Mouse (Mus musculus) 416B (cell line): Measurements from ENCODE around the gene Rgs13.
A peak's percentile ranks its signal among the peaks of the same experiment; 100 is the strongest.

Source experiments
- DNase-seq: peaks from one replicate; pipeline ENCODE4 v3.0.0; 2011; ENCODE audit warnings: low read depth

Gene Rgs13

GRCm38 (mm10) chr1:144177166-144177565, at the start of gene Rgs13:
Rgs13 (minus strand) TSS chr1:144177372.
- no peak for DNase-seq

- DNase-seq: peak; percentile 56
Observed at GRCm38 (mm10) chr1:144215230-144215629, 38.1 kb upstream of the Rgs13 start.

DNA sequence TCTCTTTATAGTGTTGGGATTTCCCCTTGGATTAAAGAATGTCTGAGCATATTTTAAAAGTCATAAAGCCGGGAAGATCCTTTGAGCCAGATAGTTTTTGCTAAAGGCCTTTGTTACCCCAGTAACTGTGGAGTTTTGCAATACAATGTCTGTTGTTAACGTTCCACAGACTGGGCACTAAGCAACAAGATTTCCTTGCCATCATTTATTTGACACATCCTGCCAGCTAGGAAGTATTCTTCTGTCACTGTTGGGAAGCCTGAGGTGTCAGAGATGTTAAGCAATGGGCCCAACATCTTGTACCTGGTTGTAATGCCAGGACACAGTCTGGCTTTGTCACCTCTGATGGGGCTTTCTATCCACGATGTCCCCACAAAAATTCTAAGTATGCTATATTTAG, 33.7 kb upstream of the Rgs13 start:
- DNase-seq: no peak

GRCm38 (mm10) chr1:144206281-144207061, 29.3 kb upstream of the Rgs13 start:
- DNase-seq: peak; percentile 60

DNA sequence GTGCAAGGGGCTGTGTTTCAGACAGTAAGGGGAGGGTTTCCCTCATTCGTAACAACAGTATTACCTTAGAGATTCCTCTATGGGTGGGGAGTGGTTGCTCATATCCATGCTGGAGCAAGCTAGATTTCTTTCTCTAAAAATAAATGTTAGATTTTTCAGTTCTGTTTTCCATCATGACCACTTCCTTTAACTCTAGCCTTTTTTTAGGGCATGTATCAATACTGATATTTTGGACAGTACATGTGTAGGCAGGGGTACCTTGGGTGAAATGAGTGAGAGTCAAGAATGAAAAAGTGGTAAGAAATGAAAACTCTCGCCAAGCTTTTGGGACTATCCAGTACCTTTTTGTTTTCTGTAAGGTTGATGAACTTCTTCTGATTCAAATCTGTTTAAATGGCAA, 27.6 kb upstream of the Rgs13 start:
- no peak for DNase-seq

- peak; percentile 89 for DNase-seq
Observed at GRCm38 (mm10) chr1:144202939-144203338, 25.8 kb upstream of the Rgs13 start.

GRCm38 (mm10) chr1:144200496-144200895, 23.3 kb upstream of the Rgs13 start:
- peak; percentile 94 for DNase-seq

DNA sequence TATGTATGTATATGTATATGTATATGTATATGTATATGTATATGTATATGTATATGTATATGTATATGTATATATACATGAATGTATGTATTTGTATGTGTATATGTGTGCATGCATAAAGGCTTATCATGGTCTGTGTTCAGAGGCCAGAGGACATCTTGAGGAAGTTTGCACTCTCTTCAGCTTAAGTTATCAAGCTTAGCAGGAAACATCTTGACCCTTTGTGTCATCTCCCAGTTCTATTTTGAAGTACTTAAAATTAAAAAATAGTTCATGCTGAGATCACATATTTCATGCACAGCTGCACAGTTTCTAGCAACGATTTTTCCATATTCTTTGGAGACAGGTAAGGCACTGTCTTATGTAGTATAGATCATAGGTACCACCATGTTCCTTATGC, 22.4 kb upstream of the Rgs13 start:
- DNase-seq: peak; percentile 83

DNA sequence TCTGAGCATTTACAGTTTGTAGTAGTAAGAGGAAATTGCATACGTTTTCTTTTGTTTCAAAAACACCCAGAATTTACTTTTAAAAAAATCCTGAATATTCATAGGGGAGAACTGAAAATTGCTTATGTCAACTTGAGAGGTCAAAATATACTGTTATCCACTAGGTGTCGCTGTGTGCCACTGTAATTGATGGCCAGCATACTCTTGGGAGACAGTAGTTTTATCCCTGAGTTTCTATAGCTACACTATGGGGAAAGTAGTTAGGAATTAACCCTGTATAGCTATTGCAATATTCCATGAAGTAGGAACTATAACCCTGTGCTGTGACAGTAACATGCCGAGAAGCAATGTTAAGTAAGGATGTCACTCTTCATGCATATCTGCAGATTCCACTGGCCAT, 20.5 kb upstream of the Rgs13 start:
- peak; percentile 84 for DNase-seq

DNA sequence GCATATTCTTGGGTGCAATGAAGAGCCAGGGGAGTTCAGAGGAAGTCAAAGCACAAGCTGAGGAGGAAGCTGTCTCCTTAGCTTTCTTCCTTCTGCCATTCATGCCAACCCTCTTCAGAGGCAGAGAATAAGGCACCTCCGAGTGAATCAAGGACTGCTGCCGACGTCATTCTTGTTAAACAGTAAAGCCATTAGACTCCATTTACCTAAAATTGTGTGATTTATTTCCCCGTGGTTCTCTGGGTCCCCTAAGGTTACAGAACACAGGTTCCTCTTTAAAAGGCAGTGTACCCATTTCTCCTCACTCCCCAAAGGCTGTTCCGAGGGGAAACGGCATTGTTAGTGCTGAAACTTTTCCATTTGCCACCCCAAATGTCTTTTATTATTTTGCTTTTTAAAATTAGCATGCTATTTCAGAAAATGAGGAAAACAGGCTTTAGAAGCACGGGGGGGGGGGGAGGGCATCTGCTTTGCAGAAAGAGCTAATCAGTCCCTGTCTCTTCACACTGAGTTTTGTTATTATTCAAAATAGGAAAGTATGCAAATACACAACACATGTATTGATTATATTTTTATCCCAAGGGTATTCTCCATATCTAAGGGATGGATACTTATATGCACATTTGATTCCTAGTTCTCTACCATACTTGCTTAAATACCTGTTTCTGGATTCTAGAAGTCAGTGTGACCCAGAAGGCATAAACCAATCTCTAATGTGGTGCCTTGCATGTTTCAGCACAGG, 9.7 kb upstream of the Rgs13 start:
- DNase-seq: no peak

DNA sequence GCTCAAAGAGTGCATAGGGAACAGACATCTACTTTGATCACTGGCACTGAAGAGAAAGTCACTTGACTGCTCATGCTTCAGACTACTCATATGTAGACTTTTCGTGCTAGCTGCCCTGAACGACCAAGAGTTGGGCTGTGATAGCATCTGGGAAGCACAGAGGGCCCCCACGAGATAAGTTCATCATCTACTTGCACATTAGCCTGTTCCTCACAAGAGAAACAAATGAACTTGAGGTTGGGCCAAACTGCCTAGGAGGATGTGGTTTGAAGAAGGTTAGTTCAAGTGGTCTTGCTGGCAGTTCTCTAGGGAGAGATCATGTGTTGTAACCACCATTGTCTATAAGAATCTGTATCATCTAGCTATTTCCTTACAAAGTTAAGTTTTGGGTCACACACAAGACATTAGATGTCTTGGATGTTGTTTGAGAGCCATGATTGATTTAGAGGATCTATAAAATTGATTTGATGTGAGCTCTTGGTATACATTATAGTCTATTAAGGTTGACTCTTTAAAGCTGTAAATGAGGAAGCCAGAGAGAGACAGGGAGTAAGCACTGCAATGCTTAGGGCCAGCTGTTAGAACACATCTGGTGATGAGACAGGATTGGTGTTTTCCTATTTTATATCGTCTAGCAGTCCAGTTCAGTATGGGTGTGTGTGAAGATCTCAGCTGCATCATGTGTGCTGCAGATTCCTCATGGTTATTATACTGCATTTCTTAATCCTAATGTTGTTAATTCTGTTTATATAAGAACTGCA, 8.0 kb upstream of the Rgs13 start:
- DNase-seq: peak; percentile 96

GRCm38 (mm10) chr1:144183622-144184021, 6.5 kb upstream of the Rgs13 start:
- DNase-seq: no peak

DNA sequence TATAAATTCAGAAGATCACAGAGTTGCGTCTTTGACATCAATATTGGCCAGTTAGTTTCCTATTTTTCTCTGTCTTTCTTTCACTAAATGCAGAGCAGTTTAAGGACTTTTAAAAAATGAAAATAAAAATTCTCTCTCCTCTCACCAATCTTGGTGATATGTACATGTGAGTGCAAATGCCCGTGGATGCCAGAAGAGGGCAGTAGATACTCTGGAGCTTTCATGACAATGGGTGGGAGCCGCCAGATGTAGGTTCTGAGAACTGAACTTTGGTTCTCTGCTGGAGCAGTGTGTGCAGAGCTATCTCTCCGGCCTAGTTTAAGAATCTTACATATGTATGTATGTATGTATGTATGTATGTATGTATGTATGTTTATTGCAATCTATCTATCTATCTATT, 2.4 kb upstream of the Rgs13 start:
- peak; percentile 37 for DNase-seq

DNA sequence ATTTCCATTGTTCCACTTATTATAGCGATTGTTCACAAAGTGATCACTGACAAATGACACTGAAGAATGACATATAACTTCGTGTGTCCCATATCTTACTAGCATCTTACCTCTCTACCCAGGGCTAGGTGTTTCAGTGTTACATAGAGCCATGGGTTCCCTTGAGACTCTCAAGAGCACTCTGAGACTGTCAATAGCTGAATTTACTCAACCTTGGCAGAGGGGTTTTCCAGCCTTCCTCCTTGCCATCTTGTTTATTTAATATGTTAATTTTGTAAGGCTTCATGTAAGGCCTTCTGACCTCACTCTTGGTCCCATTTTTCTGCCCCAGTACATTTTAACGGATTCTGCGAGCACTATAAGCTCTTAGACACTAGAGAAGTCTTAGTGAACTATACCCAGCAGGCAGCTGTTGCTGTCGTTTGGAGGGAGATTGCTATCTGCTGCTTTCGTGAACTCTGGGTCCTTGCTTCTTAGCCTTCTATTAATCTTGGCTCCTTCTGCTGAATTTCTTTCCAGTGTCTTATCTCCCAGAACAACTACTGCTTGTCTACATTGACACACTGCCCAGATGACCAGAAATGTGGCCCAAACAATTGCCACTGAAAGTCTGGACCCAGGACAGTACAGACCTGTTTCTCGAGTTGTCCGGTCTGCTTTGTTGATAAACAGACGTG, 1.2 kb upstream of the Rgs13 start:
- no peak for DNase-seq

GRCm38 (mm10) chr1:144177620-144178019, 448 bp upstream of the Rgs13 start:
- no peak for DNase-seq

- no peak for DNase-seq
Observed at GRCm38 (mm10) chr1:144174760-144175159, 2.4 kb downstream of the Rgs13 start.

GRCm38 (mm10) chr1:144173568-144174036, 3.6 kb downstream of the Rgs13 start:
- DNase-seq: no peak

DNA sequence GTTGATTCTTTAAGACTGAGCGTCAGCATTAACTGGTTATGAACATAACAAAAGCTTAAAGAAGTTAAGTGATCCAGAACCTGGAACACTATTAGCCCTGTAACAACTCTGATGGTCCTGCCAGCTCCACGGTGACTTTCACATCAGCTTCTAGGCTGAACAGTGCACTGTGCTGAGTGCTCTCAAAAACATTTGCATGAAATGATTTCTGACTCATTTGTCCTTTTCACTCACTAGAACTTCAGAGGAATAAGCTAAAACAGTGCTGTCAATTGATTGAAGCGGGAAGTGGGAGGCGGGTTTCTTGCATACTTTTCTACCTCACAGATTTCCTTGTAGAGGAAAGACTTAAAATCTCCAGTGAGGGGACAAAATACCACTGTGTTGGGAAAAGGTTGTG, 8.3 kb downstream of the Rgs13 start:
- no peak for DNase-seq

- DNase-seq: no peak
Observed at GRCm38 (mm10) chr1:144167761-144168160, 9.4 kb downstream of the Rgs13 start.

GRCm38 (mm10) chr1:144166897-144167296, 10.3 kb downstream of the Rgs13 start:
- DNase-seq: no peak

- no peak for DNase-seq
Observed at GRCm38 (mm10) chr1:144166275-144166674, 10.9 kb downstream of the Rgs13 start.

- no peak for DNase-seq
Observed at GRCm38 (mm10) chr1:144152526-144152925, 24.6 kb downstream of the Rgs13 start.
